Mouse (Mus musculus) hindbrain, embryonic 14.5 days (tissue): ENCODE data around the gene Clp1. TPM values are rescaled to one million over a fixed set of nuclear protein-coding genes. Genes with fewer than 3 reads are reported as not detected.
"Not testable (repeated sequence)": the region's sequence is repeated elsewhere in the genome, so short reads cannot be mapped to it uniquely, and the experiment has no call there.

Source experiments
- ATAC-seq: fragments of 200-750 bp; cut with Nextera tagmentation; 2 replicates; pipeline ENCODE4 v1.8.0; 2017; ENCODE audit warnings: moderate number of reproducible peaks, mild to moderate bottlenecking, moderate TSS enrichment, moderate library complexity; ENCODE audit not compliant: low FRiP score
- DNase-seq: peaks from one replicate; pipeline ENCODE4 v3.0.0-alpha.2; 2015; ENCODE audit warnings: low spot score
- H3K27ac ChIP-seq: fragments of 300-500 bp; sonication (generic); 2 replicates; pipeline ENCODE4 v1.5.1; 2014; ENCODE audit warnings: mild to moderate bottlenecking, moderate library complexity
- H3K27me3 ChIP-seq: fragments of 300-500 bp; sonication (generic); 2 replicates; pipeline ENCODE4 v1.6.1; 2014; ENCODE audit warnings: mild to moderate bottlenecking, low read length, mixed read lengths; ENCODE audit not compliant: control insufficient read depth, insufficient read depth
- H3K36me3 ChIP-seq: fragments of 300-500 bp; sonication (generic); replicated peaks from 2 replicates; pipeline ENCODE4 v1.6.1; 2014; ENCODE audit not compliant: control insufficient read depth, insufficient read depth
- H3K4me1 ChIP-seq: fragments of 300-500 bp; sonication (generic); replicated peaks from 2 replicates; pipeline ENCODE4 v1.6.1; 2014; ENCODE audit warnings: antibody characterized with exemption, low read length, mixed read lengths; ENCODE audit not compliant: control insufficient read depth, insufficient read depth
- H3K4me2 ChIP-seq: fragments of 300-500 bp; sonication (generic); replicated peaks from 2 replicates; pipeline ENCODE4 v1.6.1; 2014; ENCODE audit warnings: mild to moderate bottlenecking, moderate library complexity
- H3K4me3 ChIP-seq: fragments of 300-500 bp; sonication (generic); replicated peaks from 2 replicates; pipeline ENCODE4 v1.5.1; 2014; ENCODE audit warnings: mild to moderate bottlenecking, low read length
- H3K9ac ChIP-seq: fragments of 300-500 bp; sonication (generic); 2 replicates; pipeline ENCODE4 v1.6.1; 2014
- H3K9me3 ChIP-seq: fragments of 300-500 bp; sonication (generic); 2 replicates; pipeline ENCODE4 v1.6.1; 2016; ENCODE audit warnings: low read length; ENCODE audit not compliant: control insufficient read depth
- WGBS: fragments of 180-500 bp; shearing (Covaris S2); extraction: QIAGEN DNeasy Blood & Tissue Kit; methylation state at CpG from one replicate; pipeline ENCODE4 v1.1.7; 2014; 5-methylcytosine and 5-hydroxymethylcytosine counted together
- polyA plus RNA-seq: library from polyadenylated mRNA; unstranded; fragments of >200 nt; fragmentation: Nextera tagmentation; extraction: Ambion mirVana; gene quantifications from 2 replicates; pipeline ENCODE4 v1.2.1, GENCODE M21; 2014

The Clp1 gene
- polyA plus RNA-seq, 1 experiment from 2014 or later, result 21.3 TPM

GRCm38 (mm10) chr2:84734351-84734864 is 7.3 kb upstream of the Clp1 start:
- Histone ChIP-seq H3K4me3 (peak overlapping the region; percentile 56), H3K27me3 (no peaks in the 10 kb centered on the region), H3K27ac (peak overlapping the region; percentile 89), H3K4me2 (peak overlapping the region; percentile 68), H3K9me3 (no peaks in the 10 kb centered on the region), H3K4me1 (peaks cover 49% of the 10 kb centered on the region), H3K36me3 (no peaks in the 10 kb centered on the region), H3K9ac (peak overlapping the region; percentile 91)
- WGBS, result under 1% methylated on average over 11 of the region's 11 CpGs
- ATAC-seq (peak; percentile 61), DNase-seq (peak; percentile 71)

GRCm38 (mm10) chr2:84733579-84734300 is 6.6 kb upstream of the Clp1 start, which contains the start of gene Ypel4:
Gene Ypel4, plus strand, starts transcription at chr2:84734058.
- ATAC-seq, result peak; percentile 77

DNA sequence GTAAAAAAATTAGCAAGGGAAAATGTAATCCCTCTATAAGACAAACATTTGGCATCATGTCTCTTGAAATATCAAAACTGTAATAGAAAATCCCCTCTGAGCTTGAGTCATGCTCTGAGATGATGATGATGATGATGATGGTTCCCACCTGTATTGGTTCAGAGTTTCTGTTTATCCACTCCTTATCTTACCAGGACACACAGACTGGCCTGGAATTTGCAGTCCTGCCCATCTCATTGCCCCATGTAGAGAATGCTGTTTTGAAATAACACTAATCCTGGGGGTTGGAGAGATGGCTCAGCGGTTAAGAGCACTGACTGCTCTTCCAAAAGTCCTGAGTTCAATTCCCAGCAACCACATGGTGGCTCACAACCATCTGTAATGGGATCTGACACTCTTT is 5.2 kb upstream of the Clp1 start:
- WGBS, result 83% methylated on average over 1 of the region's 1 CpGs
- H3K9ac ChIP-seq, result no peak overlapping the region
- H3K4me3 ChIP-seq, result no peak overlapping the region

More at GRCm38 (mm10) chr2:84733579-84734300, 6.6 kb upstream of the Clp1 start, which contains the start of gene Ypel4:
- Histone ChIP-seq H3K27me3 (no peaks in the 10 kb centered on the region), H3K4me1 (peaks cover 45% of the 10 kb centered on the region), H3K4me2 (peak within 1 kb of the TSS; percentile 68), H3K9ac (peak within 1 kb of the TSS; percentile 91), H3K4me3 (peak within 1 kb of the TSS; percentile 56), H3K27ac (peak within 1 kb of the TSS; percentile 89), H3K9me3 (no peaks in the 10 kb centered on the region), H3K36me3 (no peaks in the 10 kb centered on the region)
- DNase-seq, result peak; percentile 72
- 3% methylated on average over 8 of the region's 8 CpGs for WGBS

DNA sequence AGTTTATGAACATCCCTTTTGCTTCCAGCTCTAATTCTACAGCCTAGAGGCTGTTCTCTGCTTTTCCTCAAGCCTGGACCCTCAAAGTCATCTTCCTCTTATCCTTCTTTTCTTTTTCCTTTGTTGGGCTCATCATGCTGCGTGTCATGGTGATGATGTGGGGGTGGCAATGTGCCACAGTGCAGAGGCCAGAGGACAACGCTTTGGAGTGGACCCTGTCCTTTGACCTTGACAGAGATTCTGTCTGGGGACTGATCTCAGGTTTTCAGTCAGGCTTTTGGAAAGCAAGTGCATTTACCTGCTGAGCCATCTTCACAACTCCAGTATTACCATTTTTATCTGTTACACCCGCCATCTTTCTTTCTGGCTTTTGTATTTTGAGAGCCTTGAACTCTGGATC is 4.1 kb upstream of the Clp1 start:
- Histone ChIP-seq H3K4me2 (no peak overlapping the region), H3K4me1 (peaks cover 28% of the 10 kb centered on the region), H3K27ac (no peak overlapping the region), H3K4me3 (no peak overlapping the region), H3K9ac (no peak overlapping the region), H3K27me3 (no peaks in the 10 kb centered on the region), H3K9me3 (no peaks in the 10 kb centered on the region), H3K36me3 (no peaks in the 10 kb centered on the region)
- WGBS, result 79% methylated on average over 3 of the region's 3 CpGs
- ATAC-seq (no peak), DNase-seq (no peak)

More for the DNA sequence above, 5.2 kb upstream of the Clp1 start:
- no peaks in the 10 kb centered on the region for H3K9me3 ChIP-seq
- H3K4me1 ChIP-seq, result peaks cover 34% of the 10 kb centered on the region
- no peak overlapping the region for H3K4me2 ChIP-seq
- no peaks in the 10 kb centered on the region for H3K27me3 ChIP-seq
- ATAC-seq (no peak), DNase-seq (no peak)
- no peaks in the 10 kb centered on the region for H3K36me3 ChIP-seq
- H3K27ac ChIP-seq, result no peak overlapping the region

DNA sequence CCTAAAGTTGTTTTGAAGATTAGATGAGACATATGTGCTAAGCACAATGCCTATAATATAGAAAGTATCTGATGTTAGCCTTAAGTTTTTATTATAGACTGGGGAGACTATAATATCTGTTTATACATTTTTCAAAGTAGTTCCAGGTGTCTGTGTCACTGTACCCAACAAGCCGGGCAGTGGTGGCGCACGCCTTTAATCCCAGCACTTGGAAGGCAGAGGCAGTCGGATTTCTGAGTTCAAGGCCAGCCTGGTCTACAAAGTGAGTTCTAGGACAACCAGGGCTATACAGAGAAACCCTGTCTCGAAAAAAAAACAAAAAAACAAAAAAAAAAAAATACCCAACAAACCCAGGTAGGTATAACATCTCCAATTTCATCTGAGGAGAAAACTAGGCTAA is 1.0 kb upstream of the Clp1 start:
- not testable (repeated sequence) for H3K4me2 ChIP-seq, H3K27me3 ChIP-seq, H3K4me3 ChIP-seq, DNase-seq, H3K9ac ChIP-seq, H3K27ac ChIP-seq, ATAC-seq, H3K9me3 ChIP-seq
- 82% methylated on average over 5 of the region's 5 CpGs for WGBS
- Histone ChIP-seq H3K36me3 (peaks cover 22% of the 10 kb centered on the region), H3K4me1 (peaks cover 14% of the 10 kb centered on the region)

DNA sequence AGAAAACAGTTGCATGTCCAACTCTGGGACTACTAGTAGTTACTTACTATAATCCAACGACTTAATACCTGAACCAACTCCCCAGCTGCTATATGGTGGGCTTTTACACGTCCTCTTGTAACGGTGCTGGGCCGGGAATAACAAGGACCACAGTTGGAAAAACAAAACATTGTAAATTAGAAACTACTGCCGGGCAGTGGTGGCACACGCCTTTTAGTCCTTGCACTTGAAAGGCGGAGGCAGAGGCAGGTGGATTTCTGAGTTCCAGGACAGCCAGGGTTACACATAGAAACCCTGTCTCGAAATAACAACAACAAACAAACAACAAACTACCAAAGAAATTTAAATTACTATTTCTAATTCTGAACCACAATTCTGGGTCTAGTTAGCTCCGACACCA is 434 bp downstream of the Clp1 start:
- peaks cover 32% of the 10 kb centered on the region for H3K36me3 ChIP-seq
- peak overlapping the region; percentile 57 for H3K9ac ChIP-seq
- H3K4me2 ChIP-seq, result peak overlapping the region; percentile 97
- H3K4me1 ChIP-seq, result peaks cover 13% of the 10 kb centered on the region
- H3K27ac ChIP-seq, result no peak overlapping the region
- H3K9me3 ChIP-seq, result no peaks in the 10 kb centered on the region
- H3K4me3 ChIP-seq, result peak overlapping the region; percentile 61
- WGBS, result 5% methylated on average over 9 of the region's 9 CpGs
- H3K27me3 ChIP-seq, result no peaks in the 10 kb centered on the region
- DNase-seq (no peak), ATAC-seq (0 out of 2 replicates have a peak, but pooled peaks have one; percentile 15)

GRCm38 (mm10) chr2:84725770-84726169 is 1.4 kb downstream of the Clp1 start:
- DNase-seq (no peak), ATAC-seq (no peak)
- WGBS, result 94% methylated on average over 10 of the region's 10 CpGs
- Histone ChIP-seq H3K27me3 (no peaks in the 10 kb centered on the region), H3K4me3 (no peak overlapping the region), H3K9ac (no peak overlapping the region), H3K4me2 (peak overlapping the region; percentile 97), H3K27ac (no peak overlapping the region), H3K4me1 (peaks cover 13% of the 10 kb centered on the region), H3K9me3 (no peaks in the 10 kb centered on the region), H3K36me3 (peaks cover 41% of the 10 kb centered on the region)

GRCm38 (mm10) chr2:84723856-84724255 is 3.3 kb downstream of the Clp1 start:
- H3K9me3 ChIP-seq, result no peaks in the 10 kb centered on the region
- 97% methylated on average over 14 of the region's 14 CpGs for WGBS

GRCm38 (mm10) chr2:84721182-84721581 is 6.0 kb downstream of the Clp1 start:
- no peak for DNase-seq

More at GRCm38 (mm10) chr2:84723856-84724255, 3.3 kb downstream of the Clp1 start:
- Histone ChIP-seq H3K9ac (no peak overlapping the region), H3K4me1 (peaks cover 13% of the 10 kb centered on the region), H3K27me3 (no peaks in the 10 kb centered on the region), H3K4me3 (no peak overlapping the region), H3K36me3 (peaks cover 42% of the 10 kb centered on the region), H3K27ac (no peak overlapping the region), H3K4me2 (no peak overlapping the region)
- DNase-seq (no peak), ATAC-seq (no peak)

More at GRCm38 (mm10) chr2:84721182-84721581, 6.0 kb downstream of the Clp1 start:
- Histone ChIP-seq H3K4me3 (no peak overlapping the region), H3K27me3 (no peaks in the 10 kb centered on the region), H3K9me3 (no peaks in the 10 kb centered on the region), H3K27ac (no peak overlapping the region), H3K4me1 (peaks cover 10% of the 10 kb centered on the region), H3K36me3 (peaks cover 42% of the 10 kb centered on the region), H3K9ac (no peak overlapping the region), H3K4me2 (no peak overlapping the region)
- WGBS, result 75% methylated on average over 3 of the region's 3 CpGs
- no peak for ATAC-seq
